Mouse (Mus musculus): ENCODE results near the gene 4930467E23Rik.
"Not testable (repeated sequence)": the region's sequence is repeated elsewhere in the genome, so short reads cannot be mapped to it uniquely, and the experiment has no call there.

4930467E23Rik gene

GRCm38 (mm10) chr8:19781328-19782114, 52.1 kb downstream of the 4930467E23Rik start:
- DNase-seq (ENCODE audit: low spot score in 2 of 2) = not testable (repeated sequence)

GRCm38 (mm10) chr8:19782736-19783135, 53.4 kb downstream of the 4930467E23Rik start:
- not testable (repeated sequence) for DNase-seq (ENCODE audit: low spot score in 2 of 2)

- not testable (repeated sequence) for DNase-seq (ENCODE audit: low spot score in 2 of 2)
Observed at GRCm38 (mm10) chr8:19783860-19784259, 54.5 kb downstream of the 4930467E23Rik start.

- peak; percentile 100 for DNase-seq (ENCODE audit: low spot score in 2 of 2)
Observed at GRCm38 (mm10) chr8:19784554-19785364, 55.4 kb downstream of the 4930467E23Rik start.

- DNase-seq (ENCODE audit: low spot score in 2 of 2) = not testable (repeated sequence)
Observed at GRCm38 (mm10) chr8:19792696-19793095, 63.3 kb downstream of the 4930467E23Rik start.

Measured in frontal cortex, postnatal 25 days (tissue).